8 mouse cellular contexts compared by ENCODE assay signal in genomic region chr5:24591268-24591721, GRCm38 (mm10). TPM values are rescaled to one million over a fixed set of nuclear protein-coding genes. Genes with fewer than 3 reads are reported as not detected.
DNase-seq lines count a peak whose midpoint lies in the region; ATAC-seq and TF ChIP-seq lines count a peak whose summit lies in the region.

No protein-coding gene starts in this region.

- peak overlapping the region; percentile 59 for H3K4me3 ChIP-seq in gastrocnemius, adult 2 months
- peak overlapping the region; percentile 31 to 39; a peak in 2 of 4 replicates for H3K4me3 ChIP-seq in ES-E14 (ENCODE audit: insufficient read depth in 1 of 2, low read depth in 1 of 2, low read length in 2 of 2, poor library complexity in 1 of 2, severe bottlenecking in 1 of 2)
- no peak overlapping the region for H3K4me3 ChIP-seq in forebrain, embryonic 15.5 days
- peak overlapping the region; percentile 31 for H3K4me3 ChIP-seq in limb, embryonic 10.5 days
- peak overlapping the region; percentile 48 for H3K4me3 ChIP-seq in small intestine, adult 2 months (ENCODE audit: low read depth, low read length)

- H3K36me3 ChIP-seq in ES-E14 (ENCODE audit: control insufficient read depth, insufficient read depth, low read length, poor library complexity, severe bottlenecking): peaks cover 8% of the 10 kb centered on the region; the same call in 1 of the 2 replicates
- H3K36me3 ChIP-seq in forebrain, embryonic 15.5 days: peaks cover 49% of the 10 kb centered on the region
- H3K36me3 ChIP-seq in limb, embryonic 10.5 days: peaks cover 83% of the 10 kb centered on the region
- H3K36me3 ChIP-seq in small intestine, adult 2 months (ENCODE audit: control insufficient read depth, insufficient read depth, low read length): peaks cover 11% of the 10 kb centered on the region; the same call in 1 of the 2 replicates

- 32% methylated on average over 23 of the region's 23 CpGs for WGBS in forebrain, embryonic 15.5 days
- WGBS in limb, embryonic 10.5 days: 23% methylated on average over 23 of the region's 23 CpGs
- 50% methylated on average over 23 of the region's 23 CpGs for WGBS in small intestine, adult 2 months

- TF ChIP-seq POLR2A in small intestine, adult 2 months (IDR thresholded peaks at IDR 0.05; ENCODE audit: low read depth, low read length): no peak

- no peak for ATAC-seq in forebrain, embryonic 15.5 days (replicated peaks)

- H3K9me3 ChIP-seq in ES-E14 (ENCODE audit: control insufficient read depth, insufficient read depth, low read depth, low read length): no peaks in the 10 kb centered on the region
- H3K9me3 ChIP-seq in forebrain, embryonic 15.5 days: no peaks in the 10 kb centered on the region
- H3K9me3 ChIP-seq in limb, embryonic 10.5 days (replicated peaks): no peaks in the 10 kb centered on the region

- no peak for TF ChIP-seq CTCF in gastrocnemius, adult 2 months (IDR thresholded peaks at IDR 0.05)
- TF ChIP-seq CTCF in small intestine, adult 2 months (IDR thresholded peaks at IDR 0.05; ENCODE audit: extremely low read depth, insufficient read length, insufficient replicate concordance, low read depth, low read length): no peak

- no peak overlapping the region for H3K4me2 ChIP-seq in forebrain, embryonic 15.5 days (replicated peaks)

- in situ Hi-C loops in ES-E14 (cut with MboI; ENCODE audit: low sequenced_read_pairs in 2 of 2, unreplicated experiment in 2 of 2): no loop called here

- H3K27me3 ChIP-seq in forebrain, embryonic 15.5 days: no peaks in the 10 kb centered on the region
- H3K27me3 ChIP-seq in limb, embryonic 10.5 days (ENCODE audit: low read depth, poor library complexity, severe bottlenecking): peaks cover 43% of the 10 kb centered on the region
- H3K27me3 ChIP-seq in small intestine, adult 2 months (ENCODE audit: control insufficient read depth, insufficient read depth, low read length): no peaks in the 10 kb centered on the region

- DNase-seq in gastrocnemius, adult 2 months: peak; percentile 75
- no peak for DNase-seq in gastrocnemius, postnatal 14 days
- DNase-seq in ES-E14 (ENCODE audit: low read depth, low spot score): no peak
- no peak for DNase-seq in limb, embryonic 10.5 days (ENCODE audit: low spot score)
- DNase-seq in left cerebral cortex, adult 11 months (ENCODE audit: low spot score): no peak
- no peak for DNase-seq in urinary bladder, postnatal 14 days (ENCODE audit: low spot score)

- H3K9ac ChIP-seq in ES-E14 (ENCODE audit: insufficient read depth, low read depth, low read length, poor library complexity, severe bottlenecking): peak overlapping the region; percentile 17; the same call in 1 of the 2 replicates
- H3K9ac ChIP-seq in forebrain, embryonic 15.5 days (replicated peaks): peak overlapping the region; percentile 12; the same call in 1 of the 2 replicates

- intact Hi-C loops in gastrocnemius, adult 2 months (cut with DNase I): no loop called here
- intact Hi-C loops in gastrocnemius, postnatal 14 days (cut with DNase I; ENCODE audit: low total_unique reads): loop anchor here (5.0 kb wide), 1 partner anchor 59 kb away; no protein-coding TSS in a partner anchor

- H3K27ac ChIP-seq in gastrocnemius, adult 2 months: peak overlapping the region; percentile 83
- H3K27ac ChIP-seq in ES-E14 (ENCODE audit: insufficient read depth, low read depth, low read length, poor library complexity, severe bottlenecking): no peak overlapping the region
- no peak overlapping the region; the same call in 1 of the 2 replicates for H3K27ac ChIP-seq in forebrain, embryonic 15.5 days (replicated peaks)
- H3K27ac ChIP-seq in limb, embryonic 10.5 days: peak overlapping the region; percentile 63
- H3K27ac ChIP-seq in small intestine, adult 2 months (ENCODE audit: insufficient read depth, low read depth, low read length): no peak overlapping the region

- peaks cover 2 to 12% of the 10 kb centered on the region in 2 experiments; a peak in 2 of 4 replicates for H3K4me1 ChIP-seq in ES-E14 (ENCODE audit: control insufficient read depth in 2 of 2, insufficient read depth in 2 of 2, low read length in 2 of 2, poor library complexity in 1 of 2)
- H3K4me1 ChIP-seq in forebrain, embryonic 15.5 days: peaks cover 49% of the 10 kb centered on the region
- H3K4me1 ChIP-seq in limb, embryonic 10.5 days: peaks cover 52% of the 10 kb centered on the region
- peaks cover 10% of the 10 kb centered on the region for H3K4me1 ChIP-seq in small intestine, adult 2 months (ENCODE audit: control insufficient read depth, insufficient read depth, insufficient read length, low read length)

TF ChIP-seq in ES-E14, 5 proteins besides CTCF, POLR2A, EP300 and RAD21:
- TF ChIP-seq HCFC1 (IDR thresholded peaks at IDR 0.05; ENCODE audit: borderline replicate concordance, insufficient read depth, low read length) (no peak), ZC3H11A (IDR thresholded peaks at IDR 0.05; ENCODE audit: borderline replicate concordance, low read depth, low read length) (no peak), CHD2 (IDR thresholded peaks at IDR 0.05; ENCODE audit: low read depth, low read length) (no peak)

RNA-seq across cellular contexts. Expression of gene Chpf2, which starts 4.8 kb away (rescaled TPM):
- 10 to 100 TPM in 1 of 2 experiments, 1 to 10 TPM in 1; 6.4 to 10.1 TPM for total RNA-seq in gastrocnemius, adult 2 months (2021)
- 10 to 100 TPM; 15.8 to 17.9 TPM for total RNA-seq in gastrocnemius, postnatal 14 days (2021)
- 23.0 and 23.7 TPM in 2 replicates for total RNA-seq in ES-E14 (2012; rRNA removed)
- 19.7 and 21.1 TPM in 2 replicates for polyA plus RNA-seq in forebrain, embryonic 15.5 days (2015; fragmentation: Nextera tagmentation; extraction: Ambion mirVana)
- polyA plus RNA-seq in limb, embryonic 10.5 days (2016; fragmentation: Nextera tagmentation; extraction: Ambion mirVana): 15.1 and 19.0 TPM in 2 replicates
- 19.9 and 25.7 TPM in 2 replicates for polyA plus RNA-seq in small intestine, adult 2 months (2012; rRNA removed)

RNA-seq across cellular contexts. Expression of gene Abcf2, which starts 14.0 kb away (rescaled TPM):
- total RNA-seq in gastrocnemius, adult 2 months (2021): 100 to 1,000 TPM; 105 to 117 TPM
- 10 to 100 TPM; 78.5 to 84.4 TPM for total RNA-seq in gastrocnemius, postnatal 14 days (2021)
- 139 and 171 TPM in 2 replicates for total RNA-seq in ES-E14 (2012; rRNA removed)
- polyA plus RNA-seq in forebrain, embryonic 15.5 days (2015; fragmentation: Nextera tagmentation; extraction: Ambion mirVana): 101 and 106 TPM in 2 replicates
- 177 and 197 TPM in 2 replicates for polyA plus RNA-seq in limb, embryonic 10.5 days (2016; fragmentation: Nextera tagmentation; extraction: Ambion mirVana)
- polyA plus RNA-seq in small intestine, adult 2 months (2012; rRNA removed): 20.4 and 32.3 TPM in 2 replicates

RNA-seq across cellular contexts. Expression of gene Smarcd3, which starts 32.9 kb away (rescaled TPM):
- 100 to 1,000 TPM; 172 to 203 TPM for total RNA-seq in gastrocnemius, adult 2 months (2021)
- total RNA-seq in gastrocnemius, postnatal 14 days (2021): 100 to 1,000 TPM in 1 of 2 experiments, 10 to 100 TPM in 1; 95.1 to 113 TPM
- total RNA-seq in ES-E14 (2012; rRNA removed): 4.9 and 8.5 TPM in 2 replicates
- polyA plus RNA-seq in forebrain, embryonic 15.5 days (2015; fragmentation: Nextera tagmentation; extraction: Ambion mirVana): 171 and 176 TPM in 2 replicates
- 21.5 and 34.3 TPM in 2 replicates for polyA plus RNA-seq in limb, embryonic 10.5 days (2016; fragmentation: Nextera tagmentation; extraction: Ambion mirVana)
- 8.5 and 9.0 TPM in 2 replicates for polyA plus RNA-seq in small intestine, adult 2 months (2012; rRNA removed)

RNA-seq across cellular contexts. Expression of gene 4931409K22Rik, which starts 34.7 kb away (rescaled TPM):
- total RNA-seq in gastrocnemius, adult 2 months (2021): not detected
- total RNA-seq in gastrocnemius, postnatal 14 days (2021): not detected
- 0.13 and 0.21 TPM in 2 replicates for total RNA-seq in ES-E14 (2012; rRNA removed)
- 0.42 and 0.56 TPM in 2 replicates for polyA plus RNA-seq in forebrain, embryonic 15.5 days (2015; fragmentation: Nextera tagmentation; extraction: Ambion mirVana)
- 0.05 TPM in 1 of 2 replicates, not detected in the other for polyA plus RNA-seq in limb, embryonic 10.5 days (2016; fragmentation: Nextera tagmentation; extraction: Ambion mirVana)
- polyA plus RNA-seq in small intestine, adult 2 months (2012; rRNA removed): not detected in 2 replicates

RNA-seq across cellular contexts. Expression of gene Asb10, which starts 50.5 kb away (rescaled TPM):
- total RNA-seq in gastrocnemius, adult 2 months (2021): 100 to 1,000 TPM; 101 to 107 TPM
- 10 to 100 TPM; 36.2 to 38.4 TPM for total RNA-seq in gastrocnemius, postnatal 14 days (2021)
- total RNA-seq in ES-E14 (2012; rRNA removed): 0.18 and 0.53 TPM in 2 replicates
- polyA plus RNA-seq in forebrain, embryonic 15.5 days (2015; fragmentation: Nextera tagmentation; extraction: Ambion mirVana): 0.11 and 0.42 TPM in 2 replicates
- polyA plus RNA-seq in limb, embryonic 10.5 days (2016; fragmentation: Nextera tagmentation; extraction: Ambion mirVana): 0.13 and 0.15 TPM in 2 replicates
- 0.42 and 0.47 TPM in 2 replicates for polyA plus RNA-seq in small intestine, adult 2 months (2012; rRNA removed)

Comparison
In these comparisons a context has a peak if more than half of its experiments do, and no peak if none do; other contexts are left out.
1. H3K27ac ChIP-seq: peak in gastrocnemius, adult 2 months (single experiment) and limb, embryonic 10.5 days (single experiment); none in ES-E14 (single experiment), forebrain, embryonic 15.5 days (single experiment) and small intestine, adult 2 months (single experiment).
2. RNA of gene Smarcd3, which starts 32.9 kb away (total RNA-seq): 172 to 203 TPM in gastrocnemius, adult 2 months and 95.1 to 113 TPM in gastrocnemius, postnatal 14 days; 4.9 to 8.5 TPM in ES-E14; every median in the first group is over 10 times any median in the second.